Mouse (Mus musculus) thymus, adult 2 months (tissue): ENCODE data around the gene Polg2.

Source experiments
- CTCF ChIP-seq: fragments of 200-500 bp; IDR thresholded peaks from 2 replicates; pipeline ENCODE4 v1.5.1; 2012; ENCODE audit warnings: mild to moderate bottlenecking, control low read depth, low read length, moderate library complexity, borderline replicate concordance; ENCODE audit not compliant: control insufficient read depth, poor library complexity, insufficient read depth; ENCODE audit errors: extremely low read depth
- POLR2A ChIP-seq: fragments of 200-500 bp; IDR thresholded peaks from 2 replicates; pipeline ENCODE4 v1.6.1; 2012; ENCODE audit warnings: mild to moderate bottlenecking, low read length, control low read depth, moderate library complexity; ENCODE audit not compliant: control insufficient read depth, poor library complexity, insufficient read depth; ENCODE audit errors: extremely low read depth

DNA sequence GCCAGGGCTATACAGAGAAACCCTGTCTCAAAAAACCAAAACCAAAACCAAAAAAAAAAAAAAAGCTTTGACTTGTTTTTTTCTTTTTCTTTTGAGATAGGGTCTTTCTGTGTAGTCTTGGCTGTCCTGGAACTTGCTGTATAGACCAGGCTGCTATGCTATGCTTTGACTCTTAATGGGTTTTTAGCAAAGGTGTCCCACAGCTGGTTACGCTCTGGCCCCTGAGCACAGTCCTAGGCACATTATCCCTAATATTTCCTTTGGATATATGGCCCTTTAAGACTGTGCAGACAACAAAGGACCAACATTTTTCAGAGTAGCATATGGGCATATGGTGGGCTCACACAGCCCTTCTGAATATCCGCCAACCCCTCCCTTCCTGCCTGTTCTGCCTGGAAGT lies 40.2 kb downstream of the Polg2 start:
- no peak for TF ChIP-seq CTCF
- no peak for TF ChIP-seq POLR2A
